Mouse (Mus musculus) neutrophil, adult 5-6 weeks (primary cell): ENCODE data around the gene Dis3l2. TPM values are rescaled to one million over a fixed set of nuclear protein-coding genes. Genes with fewer than 3 reads are reported as not detected.

Experiments used
- ATAC-seq: fragments of 151-379, 151-347 bp; 2 replicates; pipeline ENCODE4 v1.8.0; 2017; ENCODE audit warnings: mild to moderate bottlenecking, moderate TSS enrichment; ENCODE audit not compliant: insufficient number of reproducible peaks, poor library complexity, low FRiP score, severe bottlenecking; ENCODE audit errors: extremely low read depth
- total RNA-seq: library from RNA; stranded (forward); fragments of 200-1000 nt; gene quantifications from 2 replicates; pipeline ENCODE4 v1.2.3, GENCODE M21; 2017

Dis3l2 gene
- total RNA-seq, 1 experiment from 2014 or later, result 15.5 TPM

GRCm38 (mm10) chr1:86878743-86879142 is 175.1 kb downstream of the Dis3l2 start:
- no peak for ATAC-seq

- ATAC-seq, result no peak
Measured at GRCm38 (mm10) chr1:86879547-86879946, 175.9 kb downstream of the Dis3l2 start.

GRCm38 (mm10) chr1:86887060-86887459 is 183.5 kb downstream of the Dis3l2 start:
- ATAC-seq, result no peak

GRCm38 (mm10) chr1:86912481-86912880 is 208.9 kb downstream of the Dis3l2 start:
- no peak for ATAC-seq

- no peak for ATAC-seq
Measured at GRCm38 (mm10) chr1:86913896-86914295, 210.3 kb downstream of the Dis3l2 start.

- no peak for ATAC-seq
Measured at GRCm38 (mm10) chr1:86914697-86915096, 211.1 kb downstream of the Dis3l2 start.

- no peak for ATAC-seq
Measured at GRCm38 (mm10) chr1:86916355-86916984, 212.9 kb downstream of the Dis3l2 start.

GRCm38 (mm10) chr1:86925776-86926175 is 222.2 kb downstream of the Dis3l2 start:
- no peak for ATAC-seq

- no peak for ATAC-seq
Measured at GRCm38 (mm10) chr1:86931606-86932379, 228.2 kb downstream of the Dis3l2 start.

GRCm38 (mm10) chr1:86932810-86933209 is 229.2 kb downstream of the Dis3l2 start:
- ATAC-seq, result no peak

GRCm38 (mm10) chr1:86933656-86934055 is 230.0 kb downstream of the Dis3l2 start:
- no peak for ATAC-seq

GRCm38 (mm10) chr1:86951501-86952205 is 248.0 kb downstream of the Dis3l2 start:
- no peak for ATAC-seq

GRCm38 (mm10) chr1:86955801-86956200 is 252.2 kb downstream of the Dis3l2 start:
- no peak for ATAC-seq

GRCm38 (mm10) chr1:86968261-86968964 is 264.8 kb downstream of the Dis3l2 start:
- ATAC-seq, result no peak

- ATAC-seq, result no peak
Measured at GRCm38 (mm10) chr1:86969173-86969725, 265.6 kb downstream of the Dis3l2 start.

GRCm38 (mm10) chr1:86972693-86973092 is 269.1 kb downstream of the Dis3l2 start:
- no peak for ATAC-seq

- no peak for ATAC-seq
Measured at GRCm38 (mm10) chr1:86977018-86977417, 273.4 kb downstream of the Dis3l2 start.

GRCm38 (mm10) chr1:86986372-86986771 is 282.8 kb downstream of the Dis3l2 start:
- no peak for ATAC-seq

- no peak for ATAC-seq
Measured at GRCm38 (mm10) chr1:86992849-86993248, 289.2 kb downstream of the Dis3l2 start.
